Mouse (Mus musculus) lung, postnatal 4 days (tissue): Measurements from ENCODE around the gene B3gntl1.
"Not testable (repeated sequence)": the region's sequence is repeated elsewhere in the genome, so short reads cannot be mapped to it uniquely, and the experiment has no call there.

Experiments used
- DNase-seq, 2 experiments: peaks; one replicate each; pipeline ENCODE4 v3.0.0; 2021

Gene B3gntl1

DNA sequence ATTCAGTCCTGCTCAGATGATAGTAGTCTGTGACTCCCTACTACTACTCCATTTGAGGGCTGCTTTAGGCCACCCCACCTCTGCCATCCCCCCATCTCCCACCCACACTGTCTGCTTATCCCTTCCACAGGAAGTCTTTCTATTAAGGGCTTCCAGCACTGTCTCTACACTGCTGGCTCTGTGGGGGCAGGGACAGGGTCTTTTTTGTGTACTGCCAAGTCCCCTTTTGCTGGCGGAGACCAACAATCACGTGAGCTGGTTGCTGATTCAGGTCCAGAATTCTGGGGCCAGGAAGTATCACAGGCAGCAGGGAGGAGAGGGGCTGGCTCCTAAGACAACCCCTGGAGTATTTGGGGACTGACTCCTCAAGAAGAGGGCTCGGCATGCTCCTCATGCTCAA, 10.3 kb upstream of the B3gntl1 start:
- DNase-seq = peak in 1 of 2 experiments; percentile 21

DNA sequence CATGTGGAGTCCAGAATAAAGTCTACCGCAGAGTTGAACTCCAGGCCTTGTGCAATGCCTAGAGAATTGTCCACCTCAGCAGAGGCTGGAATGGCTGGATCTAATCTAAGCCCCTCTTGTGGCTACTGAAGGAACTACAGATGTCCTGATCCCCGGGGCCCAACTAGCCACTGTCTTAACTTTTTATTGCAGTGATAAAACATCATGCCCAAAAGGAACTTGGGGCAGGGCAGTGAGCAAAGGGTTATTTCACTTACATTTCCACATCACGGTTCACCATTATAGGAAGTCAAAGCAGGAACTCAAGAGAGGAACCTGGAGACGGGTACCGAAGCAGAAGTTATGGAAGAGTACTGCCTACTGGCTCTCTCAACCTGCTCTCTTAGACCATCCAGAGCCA, 7.8 kb upstream of the B3gntl1 start:
- DNase-seq = peak in 1 of 2 experiments; percentile 59

DNA sequence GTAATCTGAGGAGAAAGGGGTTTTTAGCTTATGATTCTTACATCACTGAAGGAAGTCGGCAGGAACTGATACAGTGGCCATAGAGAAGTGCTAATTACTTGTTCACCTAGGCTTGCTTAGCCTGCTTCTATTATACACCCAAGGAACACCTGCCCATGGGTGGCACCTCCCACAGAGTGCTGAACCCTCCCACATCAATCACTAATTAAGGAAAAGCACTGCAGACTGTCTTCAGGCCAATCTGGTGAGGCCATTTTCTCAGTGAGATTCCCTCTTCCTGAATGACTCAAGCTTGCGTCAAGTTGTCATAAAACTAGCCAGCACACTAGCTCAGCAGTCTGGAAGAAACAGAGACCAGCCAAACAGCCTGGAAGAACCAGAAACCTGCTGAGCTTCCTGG, 6.6 kb upstream of the B3gntl1 start:
- no peak for DNase-seq

DNA sequence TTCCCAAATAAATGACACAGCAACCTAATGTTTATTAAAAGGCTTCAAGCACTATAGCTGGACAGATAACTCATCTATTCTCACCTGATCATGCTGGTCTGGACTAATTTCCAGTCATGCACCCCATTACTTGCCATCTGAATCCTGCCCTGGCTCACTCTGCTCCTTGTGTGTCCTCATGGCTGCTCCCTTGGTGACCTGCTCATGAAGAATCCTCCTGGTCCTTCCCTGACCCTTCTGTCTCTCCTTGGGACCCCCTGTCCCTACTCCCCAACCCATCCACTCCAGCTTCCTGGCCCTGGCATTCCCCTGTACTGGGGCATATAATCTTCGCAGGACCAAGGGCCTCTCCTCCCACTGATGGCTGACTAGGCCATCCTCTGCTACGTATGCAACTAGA, 3.9 kb upstream of the B3gntl1 start:
- DNase-seq = no peak

DNA sequence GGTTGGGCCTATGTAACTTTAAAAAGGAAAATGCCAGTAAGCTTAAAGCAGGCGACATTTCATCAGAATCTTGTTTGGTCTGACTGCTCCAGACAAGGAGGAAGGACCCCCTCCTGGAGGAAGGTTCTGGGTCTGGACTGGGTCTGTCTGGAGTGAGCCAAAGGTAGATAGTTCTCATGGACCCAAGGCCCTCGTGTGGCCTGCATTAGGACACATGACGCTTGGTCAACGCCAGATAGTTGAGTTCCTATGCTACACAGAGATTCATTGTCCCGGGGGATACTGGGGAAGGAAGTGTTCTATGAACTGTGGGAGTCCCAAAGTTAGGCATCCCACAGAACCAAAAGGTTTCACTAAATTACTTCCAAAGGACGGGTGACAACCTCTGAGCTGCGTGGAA, 676 bp upstream of the B3gntl1 start:
- DNase-seq = peak in 1 of 2 experiments; percentile 29

DNA sequence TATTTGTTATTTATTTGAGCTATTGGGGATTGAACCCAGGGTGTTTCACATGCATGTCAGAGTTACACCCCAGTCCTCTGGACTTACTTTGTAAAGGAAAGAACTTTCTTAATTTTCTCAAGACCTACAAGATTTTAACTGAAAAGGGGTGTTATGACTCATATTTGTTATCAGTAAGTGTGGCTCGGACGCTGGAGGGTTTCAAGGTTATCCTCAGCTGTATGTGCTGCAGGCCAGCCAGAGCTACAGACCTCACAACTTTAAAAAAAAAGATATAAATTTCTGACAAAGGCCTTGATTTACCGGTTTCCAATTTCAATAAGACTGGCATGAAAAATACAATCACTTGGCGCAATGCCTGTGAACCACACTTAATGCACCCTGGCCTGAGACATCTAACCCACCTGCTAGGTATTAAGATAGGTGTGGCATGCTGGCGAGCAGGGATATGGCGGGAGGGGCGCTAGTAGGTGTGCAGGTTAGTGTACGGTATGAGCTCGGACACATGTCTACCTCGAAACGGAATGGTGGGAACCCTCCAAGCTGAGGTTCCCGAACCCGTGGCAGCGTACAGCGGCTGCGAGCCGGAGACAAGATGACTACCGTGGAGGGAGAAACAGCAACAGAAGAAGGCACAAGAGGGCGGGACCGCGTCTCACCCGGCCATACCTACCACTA, 502 bp downstream of the B3gntl1 start:
- DNase-seq = no peak

DNA sequence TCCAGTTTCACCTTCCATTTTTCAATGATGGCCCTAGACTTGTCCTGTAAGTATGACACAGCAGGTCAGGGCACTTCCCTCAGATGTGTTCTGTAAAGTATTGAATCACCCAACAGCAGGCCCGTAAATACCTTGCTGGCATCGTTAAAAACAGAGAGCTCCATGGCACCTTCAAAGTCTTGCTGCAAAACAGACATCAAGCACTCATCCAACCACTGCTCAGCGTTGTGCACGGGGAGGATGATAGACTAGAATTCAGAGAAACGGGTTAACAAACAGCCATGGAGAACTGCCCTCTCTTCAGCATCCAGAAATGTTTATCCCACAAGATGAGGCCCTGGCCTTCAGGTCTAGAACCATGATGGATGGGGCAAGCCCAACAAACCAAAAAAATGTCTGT, 2.0 kb downstream of the B3gntl1 start:
- no peak for DNase-seq

DNA sequence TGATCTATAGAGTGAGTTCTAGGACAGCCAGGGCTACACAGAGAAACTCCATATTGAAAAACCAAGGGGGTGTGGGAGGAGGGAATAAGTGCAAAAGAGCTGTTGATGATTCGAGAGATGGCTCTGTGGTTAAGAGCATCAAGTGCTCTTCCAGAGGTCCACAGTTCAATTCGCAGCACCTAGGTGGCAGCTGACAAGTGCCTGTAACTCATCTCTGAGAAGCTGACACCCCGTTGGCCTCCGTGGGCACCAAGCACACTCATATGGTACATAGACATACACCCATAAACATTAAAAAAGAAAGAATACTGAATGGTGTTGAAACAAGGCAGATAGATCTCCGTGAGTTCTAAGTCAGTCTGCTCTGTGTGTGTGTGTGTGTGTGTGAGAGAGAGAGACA, 4.2 kb downstream of the B3gntl1 start:
- DNase-seq = no peak

DNA sequence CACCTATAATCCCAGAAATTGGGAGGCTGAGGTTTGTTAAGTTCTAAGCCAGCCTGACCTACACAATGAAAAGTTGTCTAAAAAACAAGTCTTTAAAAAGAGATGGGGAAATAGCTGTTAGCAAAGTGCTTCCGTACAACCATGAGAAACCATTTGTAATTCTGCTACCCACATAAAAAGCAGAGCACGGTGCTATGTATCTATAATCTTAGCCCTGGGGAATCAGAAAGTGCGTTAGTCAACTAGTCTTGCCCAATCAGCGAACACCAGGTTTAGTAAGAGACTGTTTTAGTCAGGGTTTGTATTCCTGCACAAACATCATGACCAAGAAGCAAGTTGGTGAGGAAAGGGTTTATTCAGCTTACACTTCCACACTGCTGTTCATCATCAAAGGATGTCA, 5.4 kb downstream of the B3gntl1 start:
- DNase-seq = no peak

DNA sequence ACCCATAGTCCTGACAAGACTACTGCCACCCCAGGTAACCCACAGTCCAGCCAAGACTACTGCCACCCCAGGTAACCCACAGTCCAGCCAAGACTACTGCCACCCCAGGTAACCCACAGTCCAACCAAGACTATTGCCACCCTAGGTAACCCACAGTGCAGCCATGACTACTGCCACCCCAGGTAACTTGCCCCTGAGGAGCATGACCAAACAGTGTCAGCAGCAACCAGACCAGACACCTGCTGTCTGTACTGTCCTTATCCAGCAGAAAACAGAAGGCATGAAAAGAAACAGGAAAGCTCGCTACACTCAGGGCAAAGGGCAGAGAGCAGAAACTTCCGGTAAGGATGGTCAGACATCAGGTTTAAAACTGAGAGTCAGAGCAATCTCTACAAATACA, 11.8 kb downstream of the B3gntl1 start:
- DNase-seq = no peak

DNA sequence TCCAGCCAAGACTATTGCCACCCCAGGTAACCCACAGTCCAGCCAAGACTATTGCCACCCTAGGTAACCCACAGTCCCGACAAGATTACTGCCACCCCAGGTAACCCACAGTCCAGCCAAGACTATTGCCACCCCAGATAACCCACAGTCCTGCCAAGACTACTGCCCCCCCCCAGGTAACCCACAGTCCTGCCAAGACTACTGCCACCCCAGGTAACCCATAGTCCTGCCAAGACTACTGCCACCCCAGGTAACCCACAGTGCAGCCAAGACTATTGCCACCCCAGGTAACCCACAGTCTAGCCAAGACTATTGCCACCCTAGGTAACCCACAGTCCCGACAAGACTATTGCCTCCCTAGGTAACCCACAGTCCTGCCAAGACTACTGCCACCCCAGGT, 12.3 kb downstream of the B3gntl1 start:
- DNase-seq = not testable (repeated sequence)

DNA sequence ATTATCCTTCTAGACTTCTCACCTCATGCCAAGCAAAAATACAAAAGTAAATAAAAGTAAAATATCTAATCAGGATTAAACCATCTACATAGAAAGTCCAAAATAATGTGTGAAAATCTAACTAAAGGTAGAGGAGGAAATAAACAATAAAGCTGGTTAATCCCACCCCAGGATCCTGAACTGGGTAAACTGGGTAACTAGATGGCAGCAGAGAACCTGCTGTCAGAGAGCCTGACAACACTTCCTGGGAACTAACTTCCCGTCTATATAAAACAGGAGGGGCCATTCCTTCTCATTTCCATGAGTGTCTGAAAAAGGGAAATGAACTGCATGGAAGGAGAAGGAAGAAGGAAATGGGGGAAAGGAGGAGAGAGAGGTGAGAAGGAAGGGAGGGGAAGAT, 14.8 kb downstream of the B3gntl1 start:
- no peak for DNase-seq

DNA sequence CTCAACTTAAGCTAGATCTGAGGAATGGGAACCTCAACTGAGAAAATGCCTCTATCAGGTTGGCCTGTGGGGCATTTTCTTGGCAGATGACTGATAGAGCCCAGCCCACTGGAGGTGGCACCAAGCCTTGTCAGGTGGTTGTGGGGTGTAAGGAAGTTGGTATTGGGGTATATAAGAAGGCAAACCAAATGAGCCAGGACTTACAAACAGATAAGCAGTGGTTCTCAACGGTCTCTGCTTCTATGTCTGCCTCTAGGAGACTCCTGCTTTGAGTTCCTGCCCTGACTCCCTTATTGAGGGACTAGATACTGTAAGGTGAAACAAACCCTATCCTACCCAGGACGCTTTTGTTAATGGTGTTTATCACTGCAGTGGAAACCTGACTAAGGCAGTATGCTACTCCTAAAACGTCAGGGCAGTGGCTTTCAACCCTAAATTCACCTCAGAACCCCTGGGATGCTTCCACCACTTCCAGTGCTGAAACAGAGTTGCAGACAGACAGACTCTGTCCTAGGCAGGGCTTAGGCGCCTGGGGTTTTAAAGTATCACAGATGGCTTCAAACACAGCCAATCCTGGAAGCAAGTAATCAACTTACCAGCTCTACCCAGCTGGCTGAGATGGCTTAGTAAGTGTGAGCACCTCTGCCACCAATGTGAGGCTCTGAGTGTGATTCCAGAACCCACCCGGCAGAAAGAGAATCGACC, 17.0 kb downstream of the B3gntl1 start:
- DNase-seq = no peak

DNA sequence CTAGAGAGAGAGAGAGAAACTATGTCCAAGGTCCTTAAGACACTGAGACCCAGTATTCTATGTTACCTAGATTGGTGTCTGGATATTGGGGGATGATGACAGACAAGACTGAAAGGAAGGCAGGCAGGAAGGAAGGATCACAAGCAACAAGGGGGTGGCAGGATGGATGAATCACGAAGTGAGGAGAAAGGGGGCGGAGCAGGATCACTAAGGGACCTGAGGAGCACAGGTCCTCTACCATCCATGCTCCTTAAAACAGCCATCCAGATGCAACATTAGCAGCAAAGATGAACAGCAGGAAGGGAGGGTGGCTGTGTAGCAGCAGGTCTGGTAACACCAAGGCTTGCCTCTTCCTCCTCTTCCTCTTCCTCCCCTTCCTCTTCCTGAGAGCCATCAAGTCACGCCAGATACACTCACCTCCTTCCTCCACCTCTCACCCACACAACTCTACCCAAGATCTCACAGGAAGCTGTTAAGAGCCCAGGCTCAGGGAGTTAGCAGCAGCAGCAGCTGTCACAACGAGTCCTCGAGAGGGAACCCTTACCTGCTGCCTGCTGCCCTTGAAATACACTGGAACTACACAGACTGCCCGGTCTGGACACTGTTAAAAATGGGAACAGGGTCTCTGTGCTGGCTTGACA, 17.7 kb downstream of the B3gntl1 start:
- no peak for DNase-seq

DNA sequence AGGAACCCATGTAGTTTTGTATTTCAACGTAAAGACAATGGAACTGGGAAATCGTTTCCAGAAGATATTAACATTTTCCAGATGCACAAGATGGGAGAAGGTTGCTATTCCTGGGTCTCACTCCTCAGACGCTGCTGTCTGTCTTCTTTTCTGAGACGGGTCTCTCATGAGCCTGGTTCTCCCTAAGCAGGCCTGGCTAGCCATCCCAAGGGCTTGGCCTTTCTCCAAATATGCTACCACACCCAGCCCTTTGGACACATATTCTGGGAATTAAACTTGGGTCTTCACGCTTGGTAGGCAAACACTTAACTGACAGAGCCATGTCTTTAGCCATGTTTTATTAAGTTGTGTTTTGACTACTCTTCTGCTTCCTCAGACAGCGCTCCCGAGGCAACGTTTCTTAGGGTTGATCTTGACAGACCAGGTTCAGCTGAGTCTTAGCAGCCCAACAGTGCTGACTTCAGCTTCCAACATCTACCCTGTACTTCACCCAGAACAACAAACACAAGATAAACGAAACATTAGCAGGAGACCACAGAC, 18.5 kb downstream of the B3gntl1 start:
- no peak for DNase-seq

DNA sequence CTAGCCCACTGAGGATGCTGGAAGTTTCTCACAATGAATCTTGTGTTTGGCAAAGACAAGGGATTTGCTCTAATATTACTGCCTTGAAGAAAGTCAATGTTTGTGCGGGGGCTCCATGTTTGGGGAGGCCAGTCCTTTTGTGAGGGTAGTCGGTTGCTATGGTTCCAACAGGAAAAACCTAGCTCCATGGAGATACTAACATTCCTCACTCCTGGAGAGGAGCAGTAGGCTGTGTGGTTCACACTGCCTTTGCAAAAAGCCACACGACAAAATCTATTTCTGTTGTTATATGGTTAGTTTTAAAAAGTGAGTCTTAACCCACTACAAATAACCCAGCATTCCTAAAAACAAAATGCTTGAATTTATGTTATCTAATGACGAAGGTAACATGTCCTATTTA, 19.3 kb downstream of the B3gntl1 start:
- no peak for DNase-seq

DNA sequence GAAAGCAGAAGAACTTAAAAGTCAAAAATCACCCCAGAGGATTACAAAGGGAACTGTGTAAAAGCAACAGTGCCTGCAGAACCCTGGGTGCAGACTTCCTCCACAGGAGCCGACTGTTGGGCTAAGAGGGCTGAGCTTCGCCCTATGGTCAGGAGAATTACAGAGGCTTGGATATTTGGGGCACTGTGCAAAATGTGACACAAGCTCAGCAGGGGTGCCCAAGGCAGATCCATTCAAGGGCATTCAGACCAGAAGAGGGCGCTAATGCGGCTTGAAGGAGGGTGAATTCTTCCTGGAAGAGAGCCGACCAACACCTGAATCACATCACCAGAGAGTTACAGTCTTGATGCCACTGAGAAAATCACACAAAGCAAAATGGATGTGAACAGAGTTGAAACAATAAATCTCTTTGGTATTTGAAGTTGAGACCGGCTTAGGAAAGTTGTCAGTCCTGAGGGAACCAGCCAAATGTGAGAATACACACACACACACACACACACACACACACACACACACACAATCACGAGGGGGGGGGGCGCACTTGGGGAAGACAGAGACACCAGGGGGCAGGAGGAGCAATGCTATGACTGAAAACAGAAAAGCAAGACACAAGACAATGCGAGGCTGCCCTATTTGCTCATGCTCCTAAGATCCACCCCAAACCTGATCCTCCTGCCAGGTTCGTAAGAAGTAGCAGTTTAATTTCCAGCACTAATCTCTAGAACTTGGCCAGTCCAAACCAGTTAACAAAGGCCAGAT, 20.2 kb downstream of the B3gntl1 start:
- DNase-seq = peak; percentile 53 to 78

DNA sequence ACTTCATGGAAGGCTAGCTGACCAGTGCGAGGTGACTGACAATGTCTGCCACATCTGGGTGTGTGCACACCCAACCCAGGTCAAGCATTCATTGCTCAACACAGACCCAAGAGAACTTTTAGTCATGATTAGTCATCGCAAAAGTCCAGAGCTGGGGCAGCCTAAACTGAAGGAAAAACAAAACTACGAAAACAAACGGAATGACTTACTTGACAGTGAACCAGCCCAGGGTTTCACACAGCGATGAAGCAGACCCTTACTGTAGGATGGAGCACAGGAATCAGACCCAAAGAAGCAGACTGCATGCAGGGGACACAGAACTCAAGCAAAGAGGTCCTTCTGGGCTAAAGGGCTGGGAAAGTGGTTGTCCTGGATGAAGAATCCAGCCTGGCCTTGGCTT, 21.0 kb downstream of the B3gntl1 start:
- no peak for DNase-seq

DNA sequence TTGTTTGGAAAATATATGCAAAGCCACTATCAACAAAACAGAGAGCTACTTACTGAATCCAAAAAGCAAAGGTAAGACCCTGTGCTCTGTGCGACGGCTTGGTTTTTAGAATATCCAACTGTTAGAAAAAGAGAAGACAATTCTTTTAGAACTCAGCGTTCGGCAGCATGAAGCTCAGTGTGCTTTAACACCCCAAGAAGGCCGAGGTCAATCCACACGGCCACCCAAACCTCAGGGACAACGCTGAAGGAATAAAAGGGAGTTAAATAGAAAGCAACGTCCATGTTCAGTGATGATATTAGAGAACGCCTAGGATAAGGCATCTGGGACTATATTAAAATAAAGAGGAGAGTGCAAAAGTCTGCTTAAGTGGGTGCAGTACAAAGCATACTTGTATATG, 21.4 kb downstream of the B3gntl1 start:
- no peak for DNase-seq

DNA sequence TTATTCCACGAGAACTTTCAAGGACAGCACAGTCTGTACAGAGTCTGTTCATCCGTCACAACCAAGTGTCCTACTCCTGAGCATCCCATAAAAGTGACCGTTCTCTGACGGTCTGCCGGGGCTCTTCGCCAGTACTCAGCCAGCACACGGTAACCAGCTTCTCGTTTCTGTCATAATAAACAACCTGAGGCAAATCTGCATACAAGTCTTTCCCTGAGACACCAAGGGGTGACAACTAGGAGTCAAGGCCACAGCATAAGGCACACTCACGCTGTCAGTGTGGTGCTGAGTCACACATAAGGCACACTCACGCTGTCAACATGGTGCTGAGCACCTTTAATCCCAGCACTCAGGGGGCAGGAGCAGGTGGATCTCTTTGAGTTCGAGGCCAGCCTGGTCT, 22.3 kb downstream of the B3gntl1 start:
- no peak for DNase-seq

DNA sequence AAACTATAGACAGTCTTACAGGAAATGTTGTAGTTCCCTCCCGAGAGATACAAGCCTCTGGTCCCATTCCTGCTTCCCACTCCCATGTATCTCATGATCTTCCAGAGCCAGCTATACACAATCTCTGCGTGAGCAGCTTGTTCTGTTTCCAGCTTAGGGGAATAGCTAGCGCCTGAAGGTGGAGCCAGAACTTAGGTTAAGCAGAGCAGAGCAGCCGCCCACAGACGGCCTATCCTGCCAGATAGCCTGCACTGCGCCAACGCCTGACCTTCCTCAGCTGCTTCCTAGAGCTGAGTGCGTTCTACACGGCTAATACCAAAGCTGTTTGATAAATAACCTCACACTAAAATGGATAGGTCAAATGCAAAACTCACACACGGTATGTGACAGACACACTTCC, 23.1 kb downstream of the B3gntl1 start:
- DNase-seq = peak in 1 of 2 experiments; percentile 49

DNA sequence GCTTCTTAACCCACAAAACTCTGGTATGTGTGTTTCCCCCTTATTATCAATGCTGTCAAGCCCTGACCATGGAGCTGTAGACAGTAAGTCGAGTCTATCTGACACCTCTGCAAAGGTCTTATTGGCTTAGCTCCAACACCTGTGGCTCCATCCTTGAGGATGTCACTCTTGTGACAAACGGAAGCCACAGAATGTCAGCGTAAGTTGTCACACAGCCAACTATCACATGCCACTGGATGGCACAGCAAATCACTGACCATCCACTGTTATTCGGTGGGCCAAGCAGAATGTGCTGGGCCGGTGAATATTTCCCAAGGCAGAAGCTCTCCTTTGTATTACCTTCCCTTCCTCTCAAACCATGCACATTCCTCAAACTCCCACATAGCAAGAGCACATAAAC, 24.8 kb downstream of the B3gntl1 start:
- DNase-seq = no peak

DNA sequence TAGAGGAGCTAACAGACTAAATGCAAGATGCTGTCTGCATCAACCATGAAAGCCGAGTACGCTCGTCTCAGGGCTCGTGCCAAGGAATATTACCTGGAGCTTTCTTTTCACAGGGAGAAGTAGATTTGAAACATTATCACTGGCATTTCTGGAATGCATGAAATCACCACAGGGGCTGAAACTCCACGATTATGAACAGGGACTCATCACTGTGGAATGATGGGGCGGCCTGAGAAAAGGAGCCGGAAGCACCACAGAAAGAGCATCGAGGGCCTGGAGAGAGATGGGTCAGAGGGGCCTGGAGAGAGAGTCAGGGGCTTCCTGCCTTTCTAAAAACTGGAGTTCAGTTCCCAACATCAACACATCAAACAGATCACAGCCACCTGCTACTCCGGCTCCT, 25.6 kb downstream of the B3gntl1 start:
- no peak for DNase-seq
